Mouse (Mus musculus): ENCODE results near the gene Tas2r139.
"Not testable (repeated sequence)": the region's sequence is repeated elsewhere in the genome, so short reads cannot be mapped to it uniquely, and the experiment has no call there.

Gene Tas2r139

DNA sequence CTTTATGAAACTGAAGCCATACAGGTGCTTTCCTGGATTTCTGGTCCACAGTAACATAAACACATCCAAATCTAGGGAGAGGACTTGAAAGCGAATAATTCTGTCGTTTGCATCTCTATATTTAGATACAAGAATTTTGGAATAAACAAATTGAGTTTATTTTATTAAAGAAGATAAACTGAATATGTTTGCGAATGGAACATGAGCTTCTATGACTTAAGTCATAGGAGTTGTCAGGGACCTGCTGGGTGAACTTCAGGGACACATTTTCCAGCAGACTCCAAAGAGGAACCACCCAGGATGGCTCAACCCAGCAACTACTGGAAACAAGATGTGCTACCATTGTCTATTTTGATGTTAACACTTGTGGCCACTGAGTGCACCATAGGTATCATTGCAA, at the start of gene Tas2r139:
Gene Tas2r139 (plus strand): TSS at position 301 of the 400 bp plus-strand sequence.
- no peak for DNase-seq

DNA sequence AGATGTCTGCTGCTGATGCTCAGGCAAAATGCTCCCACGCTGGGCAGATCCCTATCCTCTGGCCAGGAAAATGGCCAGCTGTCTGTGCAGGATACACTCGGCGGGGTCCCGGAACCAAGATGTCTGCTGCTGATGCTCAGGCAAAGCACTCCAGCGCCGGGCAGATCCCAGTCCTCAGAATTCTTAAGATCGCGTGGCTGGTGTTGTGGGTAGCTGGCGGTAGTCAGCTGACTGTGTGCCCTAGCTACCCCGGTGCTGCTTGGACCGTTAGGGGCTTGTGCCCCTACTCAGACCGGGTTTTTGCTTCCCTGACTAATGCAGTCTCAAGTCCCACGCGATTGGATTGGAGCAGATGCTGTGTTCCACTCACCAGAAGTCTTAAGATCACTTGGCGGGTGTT, 10.4 kb downstream of the Tas2r139 start:
- not testable (repeated sequence) for DNase-seq

DNA sequence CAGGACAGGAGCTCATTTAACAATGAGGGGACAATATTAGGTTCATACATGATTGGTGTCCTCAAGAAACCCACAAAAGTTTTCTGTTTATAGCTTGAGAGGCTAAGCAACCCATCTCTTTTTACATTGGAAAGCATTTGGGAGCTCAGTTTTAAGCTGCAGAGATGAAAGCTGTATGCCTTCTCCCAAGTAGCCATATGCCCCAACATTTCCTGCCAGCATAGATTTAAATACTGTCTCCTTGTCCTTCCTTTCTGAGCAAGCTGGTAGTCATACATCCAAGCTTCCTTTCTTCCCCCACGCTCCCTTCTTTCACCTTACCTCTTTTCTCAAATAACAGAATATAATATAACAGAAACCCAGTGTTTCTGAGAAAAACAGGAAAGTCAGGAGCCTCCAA, 41.7 kb downstream of the Tas2r139 start:
- no peak for DNase-seq

DNA sequence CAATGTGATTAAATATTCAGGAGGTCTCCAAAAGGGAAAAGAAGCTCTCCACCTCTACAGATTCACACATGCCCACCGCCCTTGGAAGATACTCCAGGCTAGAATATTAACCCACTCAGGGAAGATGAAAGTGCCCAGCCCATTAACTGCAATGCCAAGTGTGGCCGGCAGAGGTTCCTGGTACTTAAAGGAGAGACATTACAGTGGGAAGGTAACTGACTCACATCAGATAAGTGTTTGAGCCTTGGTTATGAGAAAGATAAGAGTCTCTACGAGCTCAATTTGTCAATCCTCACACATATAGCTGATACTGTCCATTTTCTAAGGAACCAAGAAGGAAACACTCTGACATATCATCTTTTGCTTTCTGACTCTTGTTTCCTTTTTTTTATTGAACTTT, 45.5 kb downstream of the Tas2r139 start:
- DNase-seq, result peak; percentile 6
